Mouse (Mus musculus) heart, embryonic 11.5 days (tissue): Measurements from ENCODE around the gene Pramel7. TPM values are rescaled to one million over a fixed set of nuclear protein-coding genes. Genes with fewer than 3 reads are reported as not detected.

Source experiments
- ATAC-seq: fragments of 200-750 bp; cut with Nextera tagmentation; replicated peaks from 2 replicates; pipeline ENCODE4 v1.8.0; 2017; ENCODE audit warnings: moderate library complexity; ENCODE audit not compliant: insufficient number of reproducible peaks, low FRiP score, low TSS enrichment
- H3K27ac ChIP-seq: fragments of 300-500 bp; sonication (generic); 2 replicates; pipeline ENCODE4 v1.5.1; 2014; ENCODE audit warnings: mild to moderate bottlenecking, low read depth, low read length
- H3K27me3 ChIP-seq: fragments of 300-500 bp; sonication (generic); 2 replicates; pipeline ENCODE4 v1.6.1; 2014; ENCODE audit warnings: mild to moderate bottlenecking, low read length, mixed read lengths; ENCODE audit not compliant: control insufficient read depth, insufficient read depth
- H3K36me3 ChIP-seq: fragments of 300-500 bp; sonication (generic); 2 replicates; pipeline ENCODE4 v1.6.1; 2014; ENCODE audit warnings: mild to moderate bottlenecking, low read length, moderate library complexity, mixed read lengths; ENCODE audit not compliant: control insufficient read depth, insufficient read depth
- H3K4me1 ChIP-seq: fragments of 300-500 bp; sonication (generic); 2 replicates; pipeline ENCODE4 v1.6.1; 2014; ENCODE audit warnings: low read length; ENCODE audit not compliant: control insufficient read depth, insufficient read depth
- H3K4me2 ChIP-seq: fragments of 300-500 bp; sonication (generic); 2 replicates; pipeline ENCODE4 v1.6.1; 2014; ENCODE audit warnings: mild to moderate bottlenecking, moderate library complexity
- H3K4me3 ChIP-seq: fragments of 300-500 bp; sonication (generic); 2 replicates; pipeline ENCODE4 v1.5.1; 2014; ENCODE audit warnings: low read depth, low read length
- H3K9ac ChIP-seq: fragments of 300-500 bp; sonication (generic); 2 replicates; pipeline ENCODE4 v1.6.1; 2014; ENCODE audit warnings: mild to moderate bottlenecking, low read depth, low read length, moderate library complexity
- H3K9me3 ChIP-seq: fragments of 300-500 bp; sonication (generic); replicated peaks from 2 replicates; pipeline ENCODE4 v1.6.1; 2016; ENCODE audit warnings: low read length; ENCODE audit not compliant: control insufficient read depth
- WGBS: fragments of 180-500 bp; shearing (Covaris S2); extraction: QIAGEN DNeasy Blood & Tissue Kit; methylation state at CpG from one replicate; pipeline ENCODE4 v1.1.7; 2014; ENCODE audit not compliant: insufficient replicate concordance; 5-methylcytosine and 5-hydroxymethylcytosine counted together
- polyA plus RNA-seq: library from polyadenylated mRNA; unstranded; fragments of >200 nt; fragmentation: Nextera tagmentation; extraction: Ambion mirVana; gene quantifications from 2 replicates; pipeline ENCODE4 v1.2.1, GENCODE M21; 2014

The Pramel7 gene
- polyA plus RNA-seq, 1 experiment from 2014 or later = not detected

DNA sequence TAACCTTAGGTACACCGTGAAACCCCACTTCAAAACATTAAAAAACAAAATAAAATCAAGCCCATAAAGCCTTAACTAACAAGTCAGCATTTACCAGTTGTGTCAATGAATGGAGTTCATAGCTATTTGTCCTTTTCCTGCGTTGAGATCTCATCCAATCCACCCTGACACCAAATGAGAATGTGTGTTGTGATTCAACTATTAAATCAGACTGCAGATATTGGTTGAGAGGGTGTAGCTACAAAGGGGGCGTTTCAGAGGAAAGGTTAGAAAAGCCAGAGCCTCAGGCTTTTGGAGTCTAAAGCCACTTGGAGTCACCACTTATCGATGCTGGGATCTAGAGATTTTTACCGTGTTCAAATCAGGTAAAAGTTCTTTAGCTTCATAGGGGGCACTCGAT, 9.4 kb upstream of the Pramel7 start, which contains the start of gene Pramel6:
Gene Pramel6, plus strand, starts transcription at position 301 of the 400 bp plus-strand sequence.
- Histone ChIP-seq H3K27me3 (no peaks in the 10 kb centered on the region), H3K9me3 (no peaks in the 10 kb centered on the region), H3K4me2 (no peak within 1 kb of the TSS), H3K4me1 (no peaks in the 10 kb centered on the region), H3K4me3 (no peak within 1 kb of the TSS), H3K9ac (no peak within 1 kb of the TSS), H3K27ac (no peak within 1 kb of the TSS), H3K36me3 (no peaks in the 10 kb centered on the region)
- 80% methylated on average over 6 of the region's 6 CpGs for WGBS
- ATAC-seq = no peak

DNA sequence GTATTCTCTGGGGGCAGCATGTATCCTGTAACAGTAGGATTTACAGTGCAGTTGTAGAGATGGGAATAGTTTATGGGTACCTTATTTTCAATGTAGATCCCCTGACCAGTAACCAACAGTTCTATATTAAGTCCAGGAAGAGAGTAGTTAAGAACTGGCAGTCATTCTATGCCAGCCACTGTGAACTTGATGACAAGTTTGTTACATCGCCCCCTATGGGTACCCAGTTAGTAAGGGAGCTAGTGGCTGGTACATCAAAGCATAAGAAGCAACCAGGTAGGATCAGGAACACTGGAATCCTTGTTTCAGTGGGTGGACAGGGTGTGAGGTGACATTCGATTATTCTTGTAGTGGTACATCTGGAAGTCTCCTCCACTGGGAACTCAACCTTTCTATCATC, 14.6 kb downstream of the Pramel7 start:
- Histone ChIP-seq H3K4me3 (no peak overlapping the region), H3K27me3 (no peaks in the 10 kb centered on the region), H3K9me3 (no peaks in the 10 kb centered on the region), H3K4me1 (no peaks in the 10 kb centered on the region), H3K36me3 (no peaks in the 10 kb centered on the region), H3K9ac (no peak overlapping the region), H3K27ac (no peak overlapping the region), H3K4me2 (no peak overlapping the region)
- WGBS = 72% methylated on average over 2 of the region's 2 CpGs
- ATAC-seq = no peak

DNA sequence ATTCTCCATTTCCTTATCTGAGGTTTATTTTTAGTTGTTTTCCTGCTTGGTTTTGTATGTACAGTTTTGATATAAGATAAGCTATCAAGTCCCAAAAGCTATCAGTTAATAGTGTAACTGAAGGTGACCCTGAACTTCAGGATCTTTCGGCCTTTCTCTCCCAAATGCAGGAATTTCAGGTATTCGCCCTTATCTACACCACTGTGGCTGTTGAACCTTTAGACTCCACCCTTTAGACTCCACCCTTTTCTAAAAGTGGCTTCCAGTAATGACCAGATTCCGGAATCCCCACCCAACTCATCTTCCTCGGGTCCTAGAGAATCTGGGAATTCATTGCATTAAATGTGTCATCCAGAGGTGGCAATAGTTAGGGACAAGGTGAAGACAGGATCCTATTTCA, 15.7 kb downstream of the Pramel7 start:
- Histone ChIP-seq H3K9ac (no peak overlapping the region), H3K36me3 (no peaks in the 10 kb centered on the region), H3K4me3 (no peak overlapping the region), H3K4me2 (no peak overlapping the region), H3K4me1 (no peaks in the 10 kb centered on the region), H3K27me3 (no peaks in the 10 kb centered on the region), H3K27ac (no peak overlapping the region), H3K9me3 (no peaks in the 10 kb centered on the region)
- WGBS = 64% methylated on average over 4 of the region's 4 CpGs
- no peak for ATAC-seq

DNA sequence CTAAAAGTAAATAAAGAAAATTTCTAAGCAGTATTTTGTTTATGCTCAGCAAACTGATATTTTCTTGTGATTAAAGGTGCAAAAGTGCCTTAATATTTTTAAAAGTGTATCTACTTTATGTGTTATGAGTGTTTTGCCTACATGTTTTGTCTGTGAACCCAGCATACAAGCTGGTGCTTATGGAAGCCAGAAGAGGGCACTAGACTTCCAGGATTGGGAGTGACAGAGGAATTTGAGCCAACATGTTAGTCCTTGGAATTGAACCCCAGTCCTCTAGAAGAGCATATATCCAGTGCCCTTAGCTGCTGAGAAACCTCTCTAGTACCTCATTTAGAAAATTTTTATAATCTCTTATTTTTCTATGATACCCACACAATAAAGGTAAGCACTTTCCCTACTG, 16.7 kb downstream of the Pramel7 start:
- H3K27me3 ChIP-seq = no peaks in the 10 kb centered on the region
- H3K4me3 ChIP-seq = no peak overlapping the region
- no peaks in the 10 kb centered on the region for H3K36me3 ChIP-seq
- ATAC-seq = no peak
- H3K9ac ChIP-seq = no peak overlapping the region
- H3K4me1 ChIP-seq = no peaks in the 10 kb centered on the region
- no peak overlapping the region for H3K27ac ChIP-seq
- no peaks in the 10 kb centered on the region for H3K9me3 ChIP-seq
- H3K4me2 ChIP-seq = no peak overlapping the region

DNA sequence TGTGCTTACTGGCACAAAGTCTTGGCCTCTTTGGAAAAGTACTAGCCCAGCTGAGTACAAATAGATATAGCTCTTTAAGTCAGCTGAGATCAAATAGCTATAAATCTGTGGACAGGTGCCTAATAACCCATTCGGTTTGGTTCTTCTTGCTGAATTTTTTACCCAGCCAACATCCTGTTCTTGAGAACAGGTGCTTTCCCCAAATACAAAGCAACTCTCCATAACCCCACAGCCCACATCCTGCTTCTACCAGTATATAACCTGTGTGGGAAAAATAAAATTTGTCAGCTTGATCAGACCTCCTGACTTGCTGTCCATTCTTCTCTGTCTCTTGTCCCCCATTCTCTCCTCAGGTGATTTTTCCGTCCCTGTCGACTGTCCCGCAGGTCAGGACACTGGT, 35.1 kb downstream of the Pramel7 start:
- Histone ChIP-seq H3K9me3 (no peaks in the 10 kb centered on the region), H3K9ac (no peak overlapping the region), H3K4me3 (no peak overlapping the region), H3K27ac (no peak overlapping the region), H3K36me3 (no peaks in the 10 kb centered on the region), H3K4me1 (no peaks in the 10 kb centered on the region), H3K27me3 (no peaks in the 10 kb centered on the region), H3K4me2 (no peak overlapping the region)
- 86% methylated on average over 4 of the region's 4 CpGs for WGBS
- no peak for ATAC-seq

DNA sequence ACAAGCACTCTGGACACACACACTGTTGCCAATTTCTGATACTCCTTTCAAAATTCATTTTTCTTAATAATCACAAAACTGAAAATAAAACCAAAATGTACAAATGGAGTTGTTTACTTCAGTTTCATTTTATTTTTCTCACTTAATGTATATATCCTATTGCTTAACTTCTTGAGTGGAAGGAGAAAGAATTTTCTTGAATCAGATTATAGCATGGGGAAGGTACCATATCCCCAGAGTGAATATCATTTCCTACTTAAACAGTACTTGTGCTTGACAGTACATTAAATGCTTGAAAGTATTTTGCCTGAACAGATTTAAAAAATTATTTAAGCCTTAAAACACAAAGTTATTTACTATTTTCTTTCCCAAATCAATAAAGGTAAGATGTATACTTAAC, 43.2 kb downstream of the Pramel7 start, which contains the start of gene Olfr1126:
Gene Olfr1126, plus strand, starts transcription at position 301 of the 400 bp plus-strand sequence.
- no peaks in the 10 kb centered on the region for H3K9me3 ChIP-seq
- no peaks in the 10 kb centered on the region for H3K4me1 ChIP-seq
- no peaks in the 10 kb centered on the region for H3K27me3 ChIP-seq
- no peak within 1 kb of the TSS for H3K27ac ChIP-seq
- H3K4me2 ChIP-seq = no peak within 1 kb of the TSS
- H3K4me3 ChIP-seq = no peak within 1 kb of the TSS
- H3K9ac ChIP-seq = no peak within 1 kb of the TSS
- no peaks in the 10 kb centered on the region for H3K36me3 ChIP-seq
- ATAC-seq = no peak

Other genes with a start within 250 kb of the Pramel7 start
- not detected in 2 replicates for gene Olfr1115, start 249.1 kb downstream of the Pramel7 start, polyA plus RNA-seq
- not detected in 2 replicates for gene Olfr1116, start 229.6 kb downstream of the Pramel7 start, polyA plus RNA-seq
- gene Olfr1118, start 189.5 kb downstream of the Pramel7 start, polyA plus RNA-seq = not detected in 2 replicates
- not detected in 2 replicates for gene Olfr1120, start 142.3 kb downstream of the Pramel7 start, polyA plus RNA-seq
- gene Olfr1121, start 127.2 kb downstream of the Pramel7 start, polyA plus RNA-seq = not detected in 2 replicates
- not detected in 2 replicates for gene Olfr1122, start 111.2 kb downstream of the Pramel7 start, polyA plus RNA-seq
- gene Olfr1123, start 80.5 kb downstream of the Pramel7 start, polyA plus RNA-seq = not detected in 2 replicates
- gene Olfr1124, start 66.8 kb downstream of the Pramel7 start, polyA plus RNA-seq = not detected in 2 replicates
- gene Olfr1126, start 43.1 kb downstream of the Pramel7 start, polyA plus RNA-seq = not detected in 2 replicates
- not detected in 2 replicates for gene Pramel6, start 9.5 kb upstream of the Pramel7 start, polyA plus RNA-seq
- gene Olfr153, start 34.7 kb upstream of the Pramel7 start, polyA plus RNA-seq = not detected in 2 replicates
- gene Olfr1128, start 48.4 kb upstream of the Pramel7 start, polyA plus RNA-seq = not detected in 2 replicates
- gene Olfr1129, start 76.8 kb upstream of the Pramel7 start, polyA plus RNA-seq = not detected in 2 replicates
- gene Olfr1130, start 109.1 kb upstream of the Pramel7 start, polyA plus RNA-seq = not detected in 2 replicates
- gene Olfr1131, start 130.0 kb upstream of the Pramel7 start, polyA plus RNA-seq = not detected in 2 replicates
- gene Olfr1132, start 140.4 kb upstream of the Pramel7 start, polyA plus RNA-seq = not detected in 2 replicates
- not detected in 2 replicates for gene Olfr1133, start 150.3 kb upstream of the Pramel7 start, polyA plus RNA-seq
- gene Olfr1134, start 161.4 kb upstream of the Pramel7 start, polyA plus RNA-seq = not detected in 2 replicates
- not detected in 2 replicates for gene Olfr1135, start 176.6 kb upstream of the Pramel7 start, polyA plus RNA-seq
- not detected in 2 replicates for gene Olfr1136, start 196.9 kb upstream of the Pramel7 start, polyA plus RNA-seq
- gene Olfr1137, start 216.1 kb upstream of the Pramel7 start, polyA plus RNA-seq = not detected in 2 replicates
- gene Olfr1138, start 242.9 kb upstream of the Pramel7 start, polyA plus RNA-seq = not detected in 2 replicates
- gene Olfr1140, start 246.7 kb upstream of the Pramel7 start, polyA plus RNA-seq = not detected in 2 replicates